Mouse (Mus musculus) kidney, postnatal 0 days (tissue): ENCODE data around the gene Hnrnpa3. TPM values are rescaled to one million over a fixed set of nuclear protein-coding genes. Genes with fewer than 3 reads are reported as not detected.
A peak's percentile ranks its signal among the peaks of the same experiment; 100 is the strongest.
"Not testable (repeated sequence)": the region's sequence is repeated elsewhere in the genome, so short reads cannot be mapped to it uniquely, and the experiment has no call there.

Experiments
- ATAC-seq: fragments of 200-750 bp; cut with Nextera tagmentation; replicated peaks from 2 replicates; pipeline ENCODE4 v1.8.0; 2017; ENCODE audit warnings: low read depth, moderate number of reproducible peaks, moderate TSS enrichment, moderate library complexity; ENCODE audit not compliant: low FRiP score
- DNase-seq: peaks from one replicate; pipeline ENCODE4 v3.0.0-alpha.2; 2016; ENCODE audit warnings: low spot score
- H3K27ac ChIP-seq: fragments of 300-500 bp; sonication (generic); 2 replicates; pipeline ENCODE4 v1.5.1; 2014; ENCODE audit warnings: mild to moderate bottlenecking
- H3K27me3 ChIP-seq: fragments of 300-500 bp; sonication (generic); 2 replicates; pipeline ENCODE4 v1.6.1; 2014; ENCODE audit warnings: low read length, mixed read lengths; ENCODE audit not compliant: insufficient read depth
- H3K36me3 ChIP-seq: fragments of 300-500 bp; sonication (generic); 2 replicates; pipeline ENCODE4 v1.6.1; 2014; ENCODE audit warnings: low read length, mixed read lengths; ENCODE audit not compliant: insufficient read depth
- H3K4me1 ChIP-seq: fragments of 300-500 bp; sonication (generic); replicated peaks from 2 replicates; pipeline ENCODE4 v1.6.1; 2014; ENCODE audit warnings: antibody characterized with exemption, low read length, mixed read lengths; ENCODE audit not compliant: insufficient read depth
- H3K4me2 ChIP-seq: fragments of 300-500 bp; sonication (generic); 2 replicates; pipeline ENCODE4 v1.6.1; 2014; ENCODE audit warnings: mild to moderate bottlenecking, low read length, moderate library complexity, mixed read lengths
- H3K4me3 ChIP-seq: fragments of 300-500 bp; sonication (generic); replicated peaks from 2 replicates; pipeline ENCODE4 v1.5.1; 2014; ENCODE audit warnings: low read depth, low read length
- H3K9ac ChIP-seq: fragments of 300-500 bp; sonication (generic); 2 replicates; pipeline ENCODE4 v1.6.1; 2014; ENCODE audit warnings: low read depth, low read length
- H3K9me3 ChIP-seq: fragments of 300-500 bp; sonication (generic); replicated peaks from 2 replicates; pipeline ENCODE4 v1.6.1; 2016; ENCODE audit warnings: low read length, inconsistent platforms, mixed read lengths
- CTCF ChIP-seq: IDR thresholded peaks from 2 replicates; pipeline ENCODE4 v1.5.1; 2016; ENCODE audit warnings: antibody characterized with exemption, low read depth, mild to moderate bottlenecking, moderate library complexity
- WGBS: fragments of 180-500 bp; shearing (Covaris S2); extraction: QIAGEN DNeasy Blood & Tissue Kit; methylation state at CpG from one replicate; pipeline ENCODE4 v1.1.7; 2014; 5-methylcytosine and 5-hydroxymethylcytosine counted together
- polyA plus RNA-seq: library from polyadenylated mRNA; unstranded; fragments of >200 nt; fragmentation: Nextera tagmentation; extraction: Ambion mirVana; gene quantifications from 2 replicates; pipeline ENCODE4 v1.2.1, GENCODE M21; 2015

The Hnrnpa3 gene
- 240 and 270 TPM in 2 replicates for polyA plus RNA-seq

GRCm38 (mm10) chr2:75658727-75659628, at the start of gene Hnrnpa3:
TSS of gene Hnrnpa3 (plus strand) at chr2:75659261.
- DNase-seq = peak; percentile 99
- Histone ChIP-seq H3K4me1 (peaks cover 11% of the 10 kb centered on the region; the same call in 1 of the 2 replicates), H3K4me2 (peak within 1 kb of the TSS; percentile 77), H3K36me3 (peaks cover 12% of the 10 kb centered on the region), H3K9ac (peak within 1 kb of the TSS; percentile 99), H3K4me3 (peak within 1 kb of the TSS; percentile 95), H3K27ac (peak within 1 kb of the TSS; percentile 99), H3K9me3 (no peaks in the 10 kb centered on the region), H3K27me3 (no peaks in the 10 kb centered on the region)
- WGBS = under 1% methylated on average over 75 of the region's 102 CpGs
- TF ChIP-seq CTCF = peak; percentile 18; the same call in 1 of the 2 replicates
- peak; percentile 94 for ATAC-seq

GRCm38 (mm10) chr2:75609971-75610370, 49.1 kb upstream of the Hnrnpa3 start:
- Histone ChIP-seq H3K27ac (peak overlapping the region; percentile 31; the same call in 1 of the 2 replicates), H3K36me3 (no peaks in the 10 kb centered on the region)

GRCm38 (mm10) chr2:75610602-75611001, 48.5 kb upstream of the Hnrnpa3 start:
- not testable (repeated sequence) for H3K27ac ChIP-seq, H3K27me3 ChIP-seq, H3K4me2 ChIP-seq, ATAC-seq, DNase-seq, H3K9me3 ChIP-seq, H3K36me3 ChIP-seq, H3K9ac ChIP-seq, H3K4me3 ChIP-seq
- 82% methylated on average over 7 of the region's 7 CpGs for WGBS
- H3K4me1 ChIP-seq = peaks cover 32% of the 10 kb centered on the region
- TF ChIP-seq CTCF = peak; percentile 55

More at GRCm38 (mm10) chr2:75609971-75610370, 49.1 kb upstream of the Hnrnpa3 start:
- no peak for DNase-seq
- no peak for ATAC-seq
- H3K9me3 ChIP-seq = no peaks in the 10 kb centered on the region
- H3K4me2 ChIP-seq = peak overlapping the region; percentile 48
- no peak for TF ChIP-seq CTCF
- H3K4me3 ChIP-seq = peak overlapping the region; percentile 7
- peaks cover 32% of the 10 kb centered on the region for H3K4me1 ChIP-seq
- WGBS = 71% methylated on average over 15 of the region's 15 CpGs
- H3K9ac ChIP-seq = 0 out of 2 replicates have a peak overlapping the region, but pooled peaks have one; percentile 35
- H3K27me3 ChIP-seq = no peaks in the 10 kb centered on the region

- Histone ChIP-seq H3K4me1 (peaks cover 32% of the 10 kb centered on the region), H3K36me3 (no peaks in the 10 kb centered on the region), H3K4me3 (no peak overlapping the region), H3K27me3 (no peaks in the 10 kb centered on the region), H3K27ac (no peak overlapping the region), H3K9me3 (no peaks in the 10 kb centered on the region), H3K9ac (no peak overlapping the region), H3K4me2 (no peak overlapping the region)
- no peak for TF ChIP-seq CTCF
- WGBS = 70% methylated on average over 15 of the region's 15 CpGs
- DNase-seq (no peak), ATAC-seq (no peak)
Measured at GRCm38 (mm10) chr2:75611041-75611805, 47.8 kb upstream of the Hnrnpa3 start.

GRCm38 (mm10) chr2:75612006-75612405, 47.1 kb upstream of the Hnrnpa3 start:
- ATAC-seq (no peak), DNase-seq (no peak)
- Histone ChIP-seq H3K4me3 (no peak overlapping the region), H3K4me1 (peaks cover 32% of the 10 kb centered on the region), H3K9me3 (no peaks in the 10 kb centered on the region), H3K4me2 (no peak overlapping the region), H3K36me3 (no peaks in the 10 kb centered on the region), H3K9ac (no peak overlapping the region), H3K27me3 (no peaks in the 10 kb centered on the region), H3K27ac (no peak overlapping the region)
- 61% methylated on average over 2 of the region's 2 CpGs for WGBS
- TF ChIP-seq CTCF = no peak

DNA sequence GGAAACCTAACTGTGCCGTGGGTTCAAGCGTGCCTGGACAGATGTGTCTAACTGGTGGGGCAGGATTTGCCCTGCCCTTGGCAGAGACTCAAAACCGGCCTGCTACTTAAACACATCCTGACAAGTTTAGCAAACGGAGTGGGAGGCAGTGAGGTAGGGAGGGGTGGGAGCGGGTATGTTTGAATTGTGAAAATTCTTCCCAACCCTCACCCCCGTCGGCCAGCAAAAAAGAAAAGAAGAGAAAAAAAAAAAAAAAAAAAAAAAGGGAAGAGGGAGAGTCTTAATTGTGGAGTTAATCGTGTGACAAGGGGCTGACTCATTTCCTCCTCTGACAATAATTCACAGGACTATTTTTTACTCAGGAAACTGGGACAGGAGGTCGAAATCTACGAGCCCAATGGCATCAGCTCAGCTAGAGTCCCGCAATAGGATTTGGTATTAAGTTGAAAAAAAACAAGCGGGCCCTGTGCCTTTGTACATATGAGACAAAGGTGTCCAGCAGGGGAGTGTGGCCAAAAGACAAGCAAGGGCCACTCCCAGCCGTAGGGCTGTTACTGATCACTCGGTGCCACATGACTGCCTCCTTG, 46.0 kb upstream of the Hnrnpa3 start:
- Histone ChIP-seq H3K4me3 (no peak overlapping the region), H3K36me3 (no peaks in the 10 kb centered on the region), H3K27me3 (no peaks in the 10 kb centered on the region), H3K9me3 (no peaks in the 10 kb centered on the region), H3K9ac (no peak overlapping the region), H3K4me2 (peak overlapping the region; percentile 35), H3K27ac (peak overlapping the region; percentile 79), H3K4me1 (peaks cover 25% of the 10 kb centered on the region)
- 3% methylated on average over 14 of the region's 14 CpGs for WGBS
- peak; percentile 91 for DNase-seq
- ATAC-seq = peak; percentile 56; the same call in 1 of the 2 replicates
- peak; percentile 32; the same call in 1 of the 2 replicates for TF ChIP-seq CTCF
